Mouse (Mus musculus): ENCODE measurements at regions not wholly inside any gene's neighbourhood (a gene's known extent, or its start where the extent isn't known, plus 50 kb on each side); places are given as distances from the start of the nearest gene placed in this dataset.

- Histone ChIP-seq H3K4me1 (ENCODE audit: control insufficient read depth, insufficient read depth, low read length) (no peaks in the 10 kb centered on the region), H3K27me3 (replicated peaks; ENCODE audit: control insufficient read depth, insufficient read depth, low read length) (no peaks in the 10 kb centered on the region), H3K9ac (ENCODE audit: low read length) (no peak overlapping the region), H3K4me2 (ENCODE audit: low read length) (no peak overlapping the region), H3K27ac (ENCODE audit: low read depth, low read length) (no peak overlapping the region), H3K4me3 (ENCODE audit: low read depth, low read length) (no peak overlapping the region), H3K36me3 (ENCODE audit: control insufficient read depth, insufficient read depth, low read length) (no peaks in the 10 kb centered on the region), H3K9me3 (replicated peaks; ENCODE audit: control insufficient read depth, low read length) (peaks cover 6% of the 10 kb centered on the region; the same call in 1 of the 2 replicates)
- ATAC-seq (no peak), DNase-seq (ENCODE audit: low spot score) (no peak)
- 87% methylated on average over 1 of the region's 1 CpGs for WGBS
Observed at GRCm38 (mm10) chr10:66802691-66803090, 293.2 kb upstream of the Jmjd1c start.

GRCm38 (mm10) chr10:66807261-66807968 lies 288.5 kb upstream of the Jmjd1c start:
- no peak overlapping the region for H3K4me2 ChIP-seq (ENCODE audit: low read length)
- peaks cover 6% of the 10 kb centered on the region; the same call in 1 of the 2 replicates for H3K9me3 ChIP-seq (replicated peaks; ENCODE audit: control insufficient read depth, low read length)
- no peaks in the 10 kb centered on the region for H3K27me3 ChIP-seq (replicated peaks; ENCODE audit: control insufficient read depth, insufficient read depth, low read length)
- ATAC-seq, result peak; percentile 80
- no peak overlapping the region for H3K4me3 ChIP-seq (ENCODE audit: low read depth, low read length)
- DNase-seq (ENCODE audit: low spot score), result peak; percentile 83
- 46% methylated on average over 16 of the region's 16 CpGs for WGBS
- no peak overlapping the region for H3K27ac ChIP-seq (ENCODE audit: low read depth, low read length)
- no peak overlapping the region for H3K9ac ChIP-seq (ENCODE audit: low read length)
- no peaks in the 10 kb centered on the region for H3K4me1 ChIP-seq (ENCODE audit: control insufficient read depth, insufficient read depth, low read length)
- no peaks in the 10 kb centered on the region for H3K36me3 ChIP-seq (ENCODE audit: control insufficient read depth, insufficient read depth, low read length)

DNA sequence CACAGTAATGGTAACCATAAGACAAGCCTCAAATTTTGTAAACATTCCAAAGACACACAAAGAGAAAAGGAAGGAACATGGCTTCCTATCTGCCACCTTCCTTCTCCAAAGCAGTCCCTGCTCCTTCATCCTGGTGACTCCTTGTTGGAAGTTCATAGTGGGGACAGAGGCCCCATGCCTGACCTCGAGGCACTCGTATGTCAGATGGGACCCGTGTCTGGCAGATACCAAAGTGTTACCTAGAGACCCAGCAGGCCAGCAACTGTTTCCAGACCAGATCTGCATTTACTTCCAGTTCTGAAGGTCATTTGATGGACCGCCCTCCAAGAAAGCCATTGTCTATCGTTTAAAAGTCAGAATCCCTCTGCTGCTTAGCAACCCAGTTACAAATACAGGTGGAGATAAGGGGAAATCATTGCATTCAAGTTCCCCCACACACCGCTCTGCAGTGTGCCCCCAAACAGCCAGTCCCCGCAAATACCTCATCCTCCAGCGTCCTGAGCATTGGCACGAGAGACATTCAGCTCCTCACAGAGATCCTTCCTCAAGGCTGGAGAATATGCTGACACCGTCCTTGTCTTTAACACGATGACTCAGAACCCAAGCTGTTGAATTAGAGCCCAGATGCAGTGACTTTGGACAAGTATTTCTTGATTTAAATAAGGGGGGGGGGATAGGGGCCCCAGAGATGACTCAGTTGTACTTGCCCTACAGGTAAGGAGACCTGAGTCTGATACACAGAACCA lies 283.2 kb upstream of the Jmjd1c start:
- Histone ChIP-seq H3K27me3 (replicated peaks; ENCODE audit: control insufficient read depth, insufficient read depth, low read length) (no peaks in the 10 kb centered on the region), H3K9me3 (replicated peaks; ENCODE audit: control insufficient read depth, low read length) (no peaks in the 10 kb centered on the region), H3K27ac (ENCODE audit: low read depth, low read length) (no peak overlapping the region), H3K36me3 (ENCODE audit: control insufficient read depth, insufficient read depth, low read length) (no peaks in the 10 kb centered on the region), H3K9ac (ENCODE audit: low read length) (no peak overlapping the region), H3K4me3 (ENCODE audit: low read depth, low read length) (no peak overlapping the region), H3K4me2 (ENCODE audit: low read length) (no peak overlapping the region), H3K4me1 (ENCODE audit: control insufficient read depth, insufficient read depth, low read length) (peaks cover 4% of the 10 kb centered on the region; the same call in 1 of the 2 replicates)
- ATAC-seq (no peak), DNase-seq (ENCODE audit: low spot score) (no peak)
- 91% methylated on average over 11 of the region's 11 CpGs for WGBS

DNA sequence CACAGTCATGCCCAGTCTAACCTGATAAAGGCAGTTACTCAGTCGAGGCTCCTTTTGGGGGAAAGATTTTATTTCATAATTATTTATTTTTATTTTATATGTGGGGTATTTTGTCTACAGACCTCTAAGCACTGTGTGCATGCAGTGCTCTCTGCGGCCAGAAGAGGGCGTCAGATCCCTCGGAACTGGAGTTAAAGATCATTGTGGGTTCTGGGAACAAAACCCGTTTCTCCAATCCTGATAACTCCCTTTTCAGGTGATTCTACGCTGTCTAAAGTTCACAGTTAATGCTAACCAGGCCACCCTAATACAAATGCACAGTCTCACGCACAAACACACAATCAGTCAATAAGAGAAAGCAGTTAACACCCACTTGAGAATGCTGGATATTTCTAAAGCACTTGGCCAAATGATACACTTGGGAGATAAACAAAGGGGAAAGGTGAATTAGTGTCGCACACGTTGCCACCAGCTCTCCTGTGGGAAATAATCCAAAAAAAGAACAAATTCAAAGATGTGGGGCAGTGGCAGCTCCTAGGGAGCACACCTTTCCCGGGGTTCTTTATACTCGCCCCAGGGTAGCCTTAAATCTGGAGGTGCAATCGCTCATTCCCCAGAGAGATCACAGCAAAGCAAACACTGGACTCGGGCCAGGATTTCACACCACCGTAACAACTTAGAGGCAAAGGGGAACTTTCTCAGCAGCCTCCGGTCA lies 281.9 kb upstream of the Jmjd1c start:
- WGBS, result 13% methylated on average over 15 of the region's 15 CpGs
- DNase-seq (ENCODE audit: low spot score) (no peak), ATAC-seq (peak; percentile 69)
- no peak overlapping the region for H3K9ac ChIP-seq (ENCODE audit: low read length)
- H3K4me1 ChIP-seq (ENCODE audit: control insufficient read depth, insufficient read depth, low read length), result peaks cover 4% of the 10 kb centered on the region; the same call in 1 of the 2 replicates
- peak overlapping the region; percentile 23; the same call in 1 of the 2 replicates for H3K4me2 ChIP-seq (ENCODE audit: low read length)
- H3K9me3 ChIP-seq (replicated peaks; ENCODE audit: control insufficient read depth, low read length), result no peaks in the 10 kb centered on the region
- no peak overlapping the region for H3K27ac ChIP-seq (ENCODE audit: low read depth, low read length)
- no peaks in the 10 kb centered on the region for H3K27me3 ChIP-seq (replicated peaks; ENCODE audit: control insufficient read depth, insufficient read depth, low read length)
- no peak overlapping the region for H3K4me3 ChIP-seq (ENCODE audit: low read depth, low read length)
- no peaks in the 10 kb centered on the region for H3K36me3 ChIP-seq (ENCODE audit: control insufficient read depth, insufficient read depth, low read length)

GRCm38 (mm10) chr10:66814565-66815201 lies 281.2 kb upstream of the Jmjd1c start:
- Histone ChIP-seq H3K4me2 (ENCODE audit: low read length) (peak overlapping the region; percentile 23; the same call in 1 of the 2 replicates), H3K27me3 (replicated peaks; ENCODE audit: control insufficient read depth, insufficient read depth, low read length) (no peaks in the 10 kb centered on the region), H3K4me1 (ENCODE audit: control insufficient read depth, insufficient read depth, low read length) (peaks cover 4% of the 10 kb centered on the region; the same call in 1 of the 2 replicates), H3K4me3 (ENCODE audit: low read depth, low read length) (no peak overlapping the region), H3K36me3 (ENCODE audit: control insufficient read depth, insufficient read depth, low read length) (no peaks in the 10 kb centered on the region), H3K27ac (ENCODE audit: low read depth, low read length) (no peak overlapping the region), H3K9ac (ENCODE audit: low read length) (no peak overlapping the region; the same call in 1 of the 2 replicates), H3K9me3 (replicated peaks; ENCODE audit: control insufficient read depth, low read length) (no peaks in the 10 kb centered on the region)
- WGBS, result 14% methylated on average over 16 of the region's 16 CpGs
- ATAC-seq (peak; percentile 88), DNase-seq (ENCODE audit: low spot score) (peak; percentile 94)

DNA sequence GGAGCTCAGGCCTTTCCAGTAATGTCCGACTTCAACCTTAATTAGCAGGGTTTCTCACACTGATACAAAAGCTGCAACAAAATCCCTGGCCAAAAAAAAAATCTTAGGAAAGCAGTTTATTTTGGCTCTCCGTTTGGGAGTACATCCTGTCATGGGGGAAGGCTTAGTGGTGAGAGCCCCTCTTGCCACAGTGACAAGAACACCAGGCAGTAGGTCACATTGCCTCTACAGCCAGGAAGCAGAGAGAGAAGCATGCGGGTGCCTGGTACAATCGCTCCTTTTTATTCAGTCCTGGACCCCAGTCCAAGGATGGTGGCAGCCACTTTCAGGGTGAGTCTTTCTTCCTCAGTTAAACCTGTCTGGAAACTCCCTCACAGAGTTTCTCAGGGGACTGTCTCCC lies 280.0 kb upstream of the Jmjd1c start:
- Histone ChIP-seq H3K4me2 (ENCODE audit: low read length) (no peak overlapping the region), H3K4me3 (ENCODE audit: low read depth, low read length) (no peak overlapping the region), H3K36me3 (ENCODE audit: control insufficient read depth, insufficient read depth, low read length) (no peaks in the 10 kb centered on the region), H3K27ac (ENCODE audit: low read depth, low read length) (no peak overlapping the region), H3K9ac (ENCODE audit: low read length) (no peak overlapping the region), H3K4me1 (ENCODE audit: control insufficient read depth, insufficient read depth, low read length) (peaks cover 4% of the 10 kb centered on the region; the same call in 1 of the 2 replicates), H3K9me3 (replicated peaks; ENCODE audit: control insufficient read depth, low read length) (no peaks in the 10 kb centered on the region), H3K27me3 (replicated peaks; ENCODE audit: control insufficient read depth, insufficient read depth, low read length) (no peaks in the 10 kb centered on the region)
- 65% methylated on average over 4 of the region's 4 CpGs for WGBS
- ATAC-seq, result no peak
- DNase-seq (ENCODE audit: low spot score), result no peak

- no peak for DNase-seq (ENCODE audit: low spot score)
- H3K27me3 ChIP-seq (replicated peaks; ENCODE audit: control insufficient read depth, insufficient read depth, low read length), result no peaks in the 10 kb centered on the region
- H3K36me3 ChIP-seq (ENCODE audit: control insufficient read depth, insufficient read depth, low read length), result no peaks in the 10 kb centered on the region
- 87% methylated on average over 13 of the region's 13 CpGs for WGBS
- no peak overlapping the region for H3K27ac ChIP-seq (ENCODE audit: low read depth, low read length)
- H3K4me1 ChIP-seq (ENCODE audit: control insufficient read depth, insufficient read depth, low read length), result peaks cover 4% of the 10 kb centered on the region; the same call in 1 of the 2 replicates
- H3K9me3 ChIP-seq (replicated peaks; ENCODE audit: control insufficient read depth, low read length), result no peaks in the 10 kb centered on the region
- no peak overlapping the region for H3K4me3 ChIP-seq (ENCODE audit: low read depth, low read length)
- no peak overlapping the region for H3K9ac ChIP-seq (ENCODE audit: low read length)
- ATAC-seq, result no peak
- H3K4me2 ChIP-seq (ENCODE audit: low read length), result no peak overlapping the region
Observed at GRCm38 (mm10) chr10:66816776-66817175, 279.1 kb upstream of the Jmjd1c start.

GRCm38 (mm10) chr10:66817876-66818275 lies 278.0 kb upstream of the Jmjd1c start:
- no peak overlapping the region for H3K4me2 ChIP-seq (ENCODE audit: low read length)
- no peaks in the 10 kb centered on the region for H3K36me3 ChIP-seq (ENCODE audit: control insufficient read depth, insufficient read depth, low read length)
- no peaks in the 10 kb centered on the region for H3K27me3 ChIP-seq (replicated peaks; ENCODE audit: control insufficient read depth, insufficient read depth, low read length)
- no peak for DNase-seq (ENCODE audit: low spot score)
- 91% methylated on average over 7 of the region's 7 CpGs for WGBS
- H3K27ac ChIP-seq (ENCODE audit: low read depth, low read length), result no peak overlapping the region
- no peaks in the 10 kb centered on the region for H3K9me3 ChIP-seq (replicated peaks; ENCODE audit: control insufficient read depth, low read length)
- no peak for ATAC-seq
- no peak overlapping the region for H3K9ac ChIP-seq (ENCODE audit: low read length)
- H3K4me3 ChIP-seq (ENCODE audit: low read depth, low read length), result no peak overlapping the region
- peaks cover 4% of the 10 kb centered on the region; the same call in 1 of the 2 replicates for H3K4me1 ChIP-seq (ENCODE audit: control insufficient read depth, insufficient read depth, low read length)

Measured in forebrain, embryonic 14.5 days (tissue).